Mouse (Mus musculus) hindbrain, embryonic 13.5 days (tissue): ENCODE measurements around the gene Kif1c. TPM values are rescaled to one million over a fixed set of nuclear protein-coding genes. Genes with fewer than 3 reads are reported as not detected.
A peak's percentile ranks its signal among the peaks of the same experiment; 100 is the strongest.

ENCODE experiments used
- ATAC-seq: fragments of 200-750 bp; cut with Nextera tagmentation; 2 replicates; pipeline ENCODE4 v1.8.0; 2017; ENCODE audit warnings: moderate TSS enrichment; ENCODE audit not compliant: low FRiP score
- H3K27ac ChIP-seq: fragments of 300-500 bp; sonication (generic); 2 replicates; pipeline ENCODE4 v1.5.1; 2015; ENCODE audit warnings: inconsistent platforms, mild to moderate bottlenecking, moderate library complexity
- H3K27me3 ChIP-seq: fragments of 300-500 bp; sonication (generic); 2 replicates; pipeline ENCODE4 v1.6.1; 2015; ENCODE audit warnings: mild to moderate bottlenecking, inconsistent platforms
- H3K36me3 ChIP-seq: fragments of 300-500 bp; sonication (generic); 2 replicates; pipeline ENCODE4 v1.6.1; 2015; ENCODE audit warnings: mild to moderate bottlenecking, inconsistent platforms
- H3K4me1 ChIP-seq: fragments of 300-500 bp; sonication (generic); replicated peaks from 2 replicates; pipeline ENCODE4 v1.6.1; 2015; ENCODE audit warnings: inconsistent platforms
- H3K4me2 ChIP-seq: fragments of 300-500 bp; sonication (generic); 2 replicates; pipeline ENCODE4 v1.6.1; 2015; ENCODE audit warnings: inconsistent platforms, mild to moderate bottlenecking, moderate library complexity
- H3K4me3 ChIP-seq: fragments of 300-500 bp; sonication (generic); 2 replicates; pipeline ENCODE4 v1.5.1; 2015; ENCODE audit warnings: mild to moderate bottlenecking, inconsistent platforms
- H3K9ac ChIP-seq: fragments of 300-500 bp; sonication (generic); 2 replicates; pipeline ENCODE4 v1.6.1; 2015; ENCODE audit warnings: mild to moderate bottlenecking, inconsistent platforms
- H3K9me3 ChIP-seq: fragments of 300-500 bp; sonication (generic); 2 replicates; pipeline ENCODE4 v1.6.1; 2016; ENCODE audit warnings: inconsistent platforms
- WGBS: fragments of 180-500 bp; shearing (Covaris S2); methylation state at CpG from one replicate; pipeline ENCODE4 v1.1.7; 2015; 5-methylcytosine and 5-hydroxymethylcytosine counted together
- polyA plus RNA-seq: library from polyadenylated mRNA; unstranded; fragments of >200 nt; fragmentation: Nextera tagmentation; extraction: Ambion mirVana; gene quantifications from 2 replicates; pipeline ENCODE4 v1.2.1, GENCODE M21; 2015

Kif1c gene
- polyA plus RNA-seq, 1 experiment from 2014 or later: 1.7 TPM

- Histone ChIP-seq H3K4me2 (peak within 1 kb of the TSS; percentile 91), H3K27me3 (no peaks in the 10 kb centered on the region), H3K27ac (peak within 1 kb of the TSS; percentile 98), H3K9me3 (no peaks in the 10 kb centered on the region), H3K4me3 (peak within 1 kb of the TSS; percentile 66), H3K36me3 (peaks cover 46% of the 10 kb centered on the region), H3K9ac (peak within 1 kb of the TSS; percentile 86), H3K4me1 (peaks cover 39% of the 10 kb centered on the region)
- ATAC-seq: peak; percentile 97
- WGBS: under 1% methylated on average over 44 of the region's 44 CpGs
Measured at GRCm38 (mm10) chr11:70668771-70669505, 31.4 kb upstream of the Kif1c start, which contains the start of gene Spag7. Spag7 (minus strand) TSS chr11:70669416.

DNA sequence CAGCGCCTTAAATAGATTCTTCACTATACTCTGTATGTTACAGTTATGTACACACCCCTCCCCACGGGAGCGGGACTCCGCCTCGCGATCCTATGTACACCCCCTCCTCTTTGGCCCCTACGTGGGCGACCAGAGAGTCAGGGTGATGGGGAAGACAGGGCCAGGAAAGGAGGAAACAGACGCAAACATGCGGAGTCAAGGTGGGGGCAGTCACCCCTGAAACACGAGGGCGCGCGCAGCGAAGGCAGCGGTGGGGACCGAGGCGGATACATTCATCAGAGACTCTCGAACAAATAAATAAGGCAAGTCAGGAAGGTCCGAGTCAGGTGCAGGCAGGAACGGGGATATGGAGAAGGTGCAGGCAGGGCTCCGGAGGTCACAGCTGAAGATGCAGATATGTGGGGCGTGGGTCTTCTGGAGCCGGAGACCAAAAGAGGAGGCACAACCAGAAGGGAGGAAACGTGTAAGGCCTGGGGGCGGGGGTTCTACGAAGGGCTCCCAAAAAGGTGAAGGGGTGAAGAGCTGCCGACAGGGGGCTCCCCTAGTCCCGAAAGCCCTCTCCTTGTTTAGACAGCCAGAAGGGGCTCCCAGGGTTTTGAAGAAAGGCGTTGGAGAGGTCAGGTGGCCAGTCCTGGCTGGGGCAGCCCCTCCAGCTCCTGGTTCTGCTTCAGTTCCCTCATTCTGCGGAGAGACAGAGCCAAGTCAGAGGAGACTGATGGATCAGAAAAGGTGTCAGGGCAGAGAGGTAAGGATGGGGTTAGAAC is 30.6 kb upstream of the Kif1c start:
- peaks cover 45% of the 10 kb centered on the region for H3K36me3 ChIP-seq
- peak; percentile 46 for ATAC-seq
- peak overlapping the region; percentile 98 for H3K27ac ChIP-seq
- no peaks in the 10 kb centered on the region for H3K27me3 ChIP-seq
- peak overlapping the region; percentile 66 for H3K4me3 ChIP-seq
- no peaks in the 10 kb centered on the region for H3K9me3 ChIP-seq
- peak overlapping the region; percentile 86 for H3K9ac ChIP-seq
- peaks cover 39% of the 10 kb centered on the region for H3K4me1 ChIP-seq
- H3K4me2 ChIP-seq: peak overlapping the region; percentile 91
- 0% methylated on average over 31 of the region's 31 CpGs for WGBS

DNA sequence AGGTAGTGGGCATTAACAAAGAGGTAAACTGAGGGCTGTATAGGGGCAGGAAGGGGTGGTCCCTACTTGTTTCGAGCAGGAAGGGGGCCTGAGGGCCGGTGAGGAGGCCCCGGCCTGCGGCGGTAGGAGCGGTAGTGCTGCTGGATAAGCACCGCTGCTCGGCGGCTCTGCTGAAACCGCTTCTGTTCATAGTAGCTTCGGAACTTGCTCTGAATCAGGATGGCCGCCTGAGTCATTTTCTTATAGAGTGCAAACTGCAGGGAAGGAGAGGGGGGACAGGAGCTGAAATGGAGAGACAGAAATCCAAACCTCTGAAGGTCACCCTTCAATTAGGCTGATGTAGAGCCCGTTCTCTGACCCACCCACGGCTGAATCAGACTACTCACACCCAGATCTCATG is 29.9 kb upstream of the Kif1c start:
- peaks cover 39% of the 10 kb centered on the region for H3K4me1 ChIP-seq
- H3K27ac ChIP-seq: peak overlapping the region; percentile 98
- H3K9ac ChIP-seq: peak overlapping the region; percentile 86
- no peaks in the 10 kb centered on the region for H3K27me3 ChIP-seq
- H3K4me3 ChIP-seq: peak overlapping the region; percentile 66
- H3K4me2 ChIP-seq: peak overlapping the region; percentile 91
- peaks cover 44% of the 10 kb centered on the region for H3K36me3 ChIP-seq
- H3K9me3 ChIP-seq: no peaks in the 10 kb centered on the region
- 35% methylated on average over 14 of the region's 14 CpGs for WGBS
- ATAC-seq: no peak

- no peak for ATAC-seq
- H3K9me3 ChIP-seq: no peaks in the 10 kb centered on the region
- 0 out of 2 replicates have a peak overlapping the region, but pooled peaks have one; percentile 66 for H3K4me3 ChIP-seq
- H3K36me3 ChIP-seq: peaks cover 49% of the 10 kb centered on the region
- H3K27me3 ChIP-seq: no peaks in the 10 kb centered on the region
- peaks cover 36% of the 10 kb centered on the region for H3K4me1 ChIP-seq
- peak overlapping the region; percentile 86; the same call in 1 of the 2 replicates for H3K9ac ChIP-seq
- 89% methylated on average over 16 of the region's 16 CpGs for WGBS
- no peak overlapping the region for H3K27ac ChIP-seq
- H3K4me2 ChIP-seq: peak overlapping the region; percentile 91
Measured at GRCm38 (mm10) chr11:70671333-70672047, 28.9 kb upstream of the Kif1c start.

- Histone ChIP-seq H3K9me3 (no peaks in the 10 kb centered on the region), H3K27me3 (no peaks in the 10 kb centered on the region), H3K4me1 (peaks cover 21% of the 10 kb centered on the region), H3K27ac (no peak overlapping the region), H3K9ac (0 out of 2 replicates have a peak overlapping the region, but pooled peaks have one; percentile 29), H3K4me2 (no peak overlapping the region), H3K4me3 (no peak overlapping the region), H3K36me3 (peaks cover 64% of the 10 kb centered on the region)
- ATAC-seq: no peak
- 47% methylated on average over 6 of the region's 6 CpGs for WGBS
Measured at GRCm38 (mm10) chr11:70674014-70674413, 26.3 kb upstream of the Kif1c start.

GRCm38 (mm10) chr11:70674501-70674900 is 25.8 kb upstream of the Kif1c start:
- 67% methylated on average over 11 of the region's 11 CpGs for WGBS
- H3K36me3 ChIP-seq: peaks cover 69% of the 10 kb centered on the region

DNA sequence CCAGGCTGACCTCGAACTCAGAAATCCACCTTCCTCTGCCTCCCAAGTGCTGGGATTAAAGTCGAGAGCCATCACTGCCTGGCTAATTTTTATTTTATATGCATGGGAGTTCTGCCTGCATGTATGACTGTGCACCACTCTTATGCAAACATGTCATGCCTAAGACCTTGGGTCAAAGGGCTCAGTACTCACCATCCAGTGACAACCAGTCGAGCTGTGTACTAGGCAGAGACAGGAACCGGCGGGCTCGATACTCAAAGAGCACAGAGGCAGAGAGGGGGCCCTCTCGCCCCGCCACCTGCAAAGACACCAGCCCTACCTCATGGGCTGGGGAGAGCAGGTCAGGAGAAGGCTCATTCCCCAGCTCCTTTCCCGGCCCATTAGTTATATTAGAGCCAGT is 22.3 kb upstream of the Kif1c start:
- H3K36me3 ChIP-seq: peaks cover 77% of the 10 kb centered on the region

More at GRCm38 (mm10) chr11:70674501-70674900, 25.8 kb upstream of the Kif1c start:
- no peak for ATAC-seq
- H3K9ac ChIP-seq: no peak overlapping the region; the same call in 1 of the 2 replicates
- H3K27me3 ChIP-seq: no peaks in the 10 kb centered on the region
- H3K27ac ChIP-seq: no peak overlapping the region
- no peak overlapping the region for H3K4me2 ChIP-seq
- peaks cover 21% of the 10 kb centered on the region for H3K4me1 ChIP-seq
- H3K9me3 ChIP-seq: no peaks in the 10 kb centered on the region
- H3K4me3 ChIP-seq: no peak overlapping the region

DNA sequence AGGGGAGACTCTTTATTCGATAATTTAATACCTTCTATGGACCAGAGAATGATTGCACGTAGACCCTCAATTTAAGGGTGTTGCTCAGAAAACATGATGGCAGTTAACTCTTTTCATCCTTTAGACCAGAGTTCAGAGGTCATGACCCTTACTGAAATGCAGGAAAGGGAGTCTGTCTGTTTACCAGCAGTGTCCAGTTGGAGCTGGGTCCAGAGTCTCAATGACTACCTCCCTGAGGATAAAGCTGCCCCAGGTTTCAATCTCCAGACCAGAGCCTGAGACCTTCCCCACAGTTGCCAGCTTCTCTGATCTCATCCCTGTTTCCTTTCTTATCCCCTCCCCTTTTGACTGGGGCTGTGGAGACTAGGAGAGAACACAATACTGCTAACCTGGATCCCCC is 21.8 kb upstream of the Kif1c start:
- no peaks in the 10 kb centered on the region for H3K27me3 ChIP-seq
- H3K4me1 ChIP-seq: peaks cover 19% of the 10 kb centered on the region
- H3K27ac ChIP-seq: no peak overlapping the region
- no peak for ATAC-seq
- no peak overlapping the region for H3K4me3 ChIP-seq
- H3K9me3 ChIP-seq: no peaks in the 10 kb centered on the region
- H3K36me3 ChIP-seq: peaks cover 81% of the 10 kb centered on the region
- no peak overlapping the region for H3K9ac ChIP-seq
- WGBS: 63% methylated on average over 2 of the region's 2 CpGs
- no peak overlapping the region for H3K4me2 ChIP-seq

More for the DNA sequence above, 22.3 kb upstream of the Kif1c start:
- ATAC-seq: no peak
- Histone ChIP-seq H3K4me1 (peaks cover 19% of the 10 kb centered on the region), H3K9ac (no peak overlapping the region), H3K4me2 (no peak overlapping the region), H3K27me3 (no peaks in the 10 kb centered on the region), H3K4me3 (no peak overlapping the region), H3K27ac (no peak overlapping the region), H3K9me3 (no peaks in the 10 kb centered on the region)
- 80% methylated on average over 9 of the region's 9 CpGs for WGBS

DNA sequence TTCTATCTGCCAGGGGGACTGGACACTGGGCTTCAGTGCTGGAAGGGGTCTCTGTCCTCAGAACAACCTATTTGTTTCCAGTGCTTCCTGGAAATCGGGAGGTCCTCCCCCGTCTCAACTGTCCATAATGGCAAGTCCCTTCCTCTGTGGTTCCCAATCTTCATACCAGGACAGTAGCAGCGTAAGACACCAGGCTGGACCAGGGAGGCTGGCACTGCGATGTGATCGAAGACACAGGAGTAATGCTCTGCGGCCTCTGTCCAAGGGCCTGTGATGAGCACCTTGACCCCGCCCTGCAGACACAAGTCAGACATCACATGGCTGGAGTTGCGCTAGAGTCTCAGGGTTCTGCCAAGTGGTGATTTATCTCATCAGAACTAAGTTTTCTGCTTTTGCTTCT is 21.0 kb upstream of the Kif1c start:
- no peak for ATAC-seq
- 96% methylated on average over 8 of the region's 8 CpGs for WGBS
- Histone ChIP-seq H3K36me3 (peaks cover 80% of the 10 kb centered on the region), H3K27me3 (no peaks in the 10 kb centered on the region), H3K9ac (no peak overlapping the region), H3K9me3 (no peaks in the 10 kb centered on the region), H3K27ac (no peak overlapping the region), H3K4me1 (peaks cover 19% of the 10 kb centered on the region), H3K4me3 (no peak overlapping the region), H3K4me2 (no peak overlapping the region)

- H3K9ac ChIP-seq: no peak overlapping the region
- 87% methylated on average over 8 of the region's 8 CpGs for whole genome bisulfite sequencing
- H3K9me3 ChIP-seq: no peaks in the 10 kb centered on the region
- H3K27ac ChIP-seq: no peak overlapping the region
- H3K4me3 ChIP-seq: no peak overlapping the region
- H3K4me2 ChIP-seq: no peak overlapping the region
- H3K36me3 ChIP-seq: peaks cover 82% of the 10 kb centered on the region
- ATAC-seq: no peak
- H3K4me1 ChIP-seq: peaks cover 19% of the 10 kb centered on the region
- no peaks in the 10 kb centered on the region for H3K27me3 ChIP-seq
Measured at GRCm38 (mm10) chr11:70679894-70680293, 20.5 kb upstream of the Kif1c start.

DNA sequence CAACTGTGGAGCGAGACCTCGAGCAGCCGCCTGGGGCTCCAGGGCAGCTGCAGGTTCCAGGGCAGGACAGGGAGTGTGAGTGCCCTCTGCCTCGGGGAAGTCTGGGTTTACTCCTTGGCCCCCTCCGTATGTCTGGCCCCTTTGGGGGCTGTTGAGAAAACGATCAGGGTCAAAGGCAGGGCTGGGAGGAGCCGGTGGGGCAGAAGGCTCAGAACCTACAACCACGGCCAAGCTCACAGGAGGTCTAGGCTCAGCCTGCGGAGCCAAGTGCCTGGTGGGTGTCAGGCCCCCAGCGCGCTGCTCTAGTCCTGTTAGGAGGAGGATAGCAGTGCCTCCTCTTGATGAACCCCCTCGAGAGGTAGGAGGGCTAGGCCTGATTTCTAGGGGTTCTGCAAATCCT is 19.2 kb upstream of the Kif1c start:
- 64% methylated on average over 12 of the region's 12 CpGs for WGBS
- Histone ChIP-seq H3K27me3 (no peaks in the 10 kb centered on the region), H3K27ac (peak overlapping the region; percentile 9; the same call in 1 of the 2 replicates)

More for the DNA sequence above, 19.2 kb upstream of the Kif1c start:
- ATAC-seq: no peak
- H3K4me1 ChIP-seq: peaks cover 20% of the 10 kb centered on the region
- H3K9ac ChIP-seq: 0 out of 2 replicates have a peak overlapping the region, but pooled peaks have one; percentile 29
- H3K36me3 ChIP-seq: peaks cover 80% of the 10 kb centered on the region
- H3K4me3 ChIP-seq: no peak overlapping the region
- no peaks in the 10 kb centered on the region for H3K9me3 ChIP-seq
- H3K4me2 ChIP-seq: no peak overlapping the region
